Mouse (Mus musculus): ENCODE measurements at regions not wholly inside any gene's neighbourhood (a gene's known extent, or its start where the extent isn't known, plus 50 kb on each side); places are given as distances from the start of the nearest gene placed in this dataset.

DNA sequence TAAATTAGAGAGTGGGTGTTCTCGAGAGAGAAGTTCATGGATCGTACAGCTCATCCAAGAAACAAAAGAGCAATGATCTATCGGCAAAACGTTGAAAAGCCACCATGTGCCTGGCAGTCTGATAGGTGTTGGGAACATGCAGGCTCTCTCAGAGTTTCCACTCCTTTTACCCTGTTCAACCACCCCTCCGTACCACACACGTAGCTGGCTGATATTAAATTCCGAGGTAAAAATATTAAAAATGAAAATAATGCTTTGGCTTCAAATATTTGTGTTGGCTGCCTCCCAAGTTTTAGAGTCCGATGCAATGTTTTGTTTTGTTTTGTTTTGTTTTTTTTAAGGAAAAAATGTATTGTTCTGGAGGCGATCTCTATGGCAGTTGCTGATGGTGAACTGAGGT is 418.0 kb upstream of the Id4 start:
- ATAC-seq (ENCODE audit: insufficient number of reproducible peaks, low FRiP score, low TSS enrichment, low read depth), result no peak
- Histone ChIP-seq H3K4me3 (replicated peaks) (no peak overlapping the region), H3K4me1 (peaks cover 4% of the 10 kb centered on the region; the same call in 1 of the 2 replicates), H3K9me3 (replicated peaks) (no peaks in the 10 kb centered on the region), H3K27ac (replicated peaks) (no peak overlapping the region), H3K4me2 (replicated peaks) (no peak overlapping the region), H3K9ac (no peak overlapping the region), H3K27me3 (no peaks in the 10 kb centered on the region), H3K36me3 (no peaks in the 10 kb centered on the region)
- WGBS, result 56% methylated on average over 9 of the region's 9 CpGs

DNA sequence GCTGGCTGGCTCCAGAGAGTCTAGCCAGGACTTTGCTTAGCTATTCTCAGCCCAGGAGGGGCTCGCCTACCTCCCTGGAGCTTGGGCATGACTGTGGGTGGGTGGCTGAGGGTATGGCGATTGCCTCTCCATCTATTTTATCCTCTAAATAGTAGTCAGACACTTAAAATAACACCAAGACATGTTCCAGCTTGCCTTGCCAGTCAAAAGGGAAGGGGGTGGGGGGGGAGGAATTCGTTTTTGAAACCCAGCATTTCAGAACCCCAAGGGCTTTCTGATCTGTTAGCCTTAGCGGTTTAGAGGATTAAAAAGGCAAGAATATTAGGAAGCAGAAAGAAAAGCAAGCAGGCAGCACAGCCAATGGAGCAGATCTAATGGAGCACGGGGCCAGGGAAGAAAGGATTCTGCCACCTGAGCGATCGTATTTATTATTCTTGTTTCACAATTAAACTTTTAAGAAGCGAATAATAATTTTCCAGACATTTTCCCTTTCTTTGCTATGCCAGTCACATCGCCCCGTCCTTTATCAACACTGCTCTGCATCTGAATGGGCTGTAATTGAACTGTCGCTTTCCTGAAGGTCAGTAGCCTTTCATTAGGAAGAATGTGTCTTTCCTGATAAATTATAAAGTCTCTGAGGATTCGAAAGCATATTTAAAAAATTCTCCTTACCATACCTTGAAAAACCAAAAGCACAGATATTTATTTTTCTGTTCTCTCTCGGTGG is 417.3 kb upstream of the Id4 start:
- no peak overlapping the region; the same call in 1 of the 2 replicates for H3K4me2 ChIP-seq (replicated peaks)
- peaks cover 9% of the 10 kb centered on the region; the same call in 1 of the 2 replicates for H3K4me1 ChIP-seq
- no peak for ATAC-seq (ENCODE audit: insufficient number of reproducible peaks, low FRiP score, low TSS enrichment, low read depth)

DNA sequence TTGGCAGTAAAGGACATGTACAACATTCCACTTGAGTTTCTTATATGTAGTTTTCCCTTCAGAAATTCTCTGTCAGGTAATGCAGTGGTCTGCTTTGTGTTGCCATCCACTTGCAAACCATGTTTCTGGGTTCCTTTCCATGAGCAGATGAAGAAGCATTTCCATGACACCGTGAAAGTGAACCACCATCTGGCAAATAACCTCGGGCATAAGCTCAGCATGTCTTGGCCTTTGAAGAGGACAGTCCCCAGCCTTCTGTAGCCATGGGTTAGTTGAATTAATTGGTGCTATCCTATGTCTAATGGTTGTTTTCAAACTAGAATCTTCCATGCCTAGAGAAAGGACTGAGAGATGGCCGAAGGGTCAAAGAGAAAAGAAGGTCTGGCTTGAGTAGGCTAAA is 414.3 kb upstream of the Id4 start:
- H3K4me3 ChIP-seq (replicated peaks), result no peak overlapping the region
- H3K4me1 ChIP-seq, result peaks cover 10% of the 10 kb centered on the region; the same call in 1 of the 2 replicates
- no peaks in the 10 kb centered on the region for H3K27me3 ChIP-seq
- no peak overlapping the region for H3K9ac ChIP-seq
- H3K4me2 ChIP-seq (replicated peaks), result no peak overlapping the region
- no peaks in the 10 kb centered on the region for H3K36me3 ChIP-seq
- H3K9me3 ChIP-seq (replicated peaks), result no peaks in the 10 kb centered on the region
- H3K27ac ChIP-seq (replicated peaks), result no peak overlapping the region
- ATAC-seq (ENCODE audit: insufficient number of reproducible peaks, low FRiP score, low TSS enrichment, low read depth), result no peak
- WGBS, result 83% methylated on average over 3 of the region's 3 CpGs

More for the DNA sequence above, 417.3 kb upstream of the Id4 start:
- WGBS, result 52% methylated on average over 13 of the region's 13 CpGs
- H3K9me3 ChIP-seq (replicated peaks), result no peaks in the 10 kb centered on the region
- no peak overlapping the region for H3K4me3 ChIP-seq (replicated peaks)
- H3K27ac ChIP-seq (replicated peaks), result no peak overlapping the region
- H3K9ac ChIP-seq, result no peak overlapping the region
- H3K36me3 ChIP-seq, result no peaks in the 10 kb centered on the region
- no peaks in the 10 kb centered on the region for H3K27me3 ChIP-seq

DNA sequence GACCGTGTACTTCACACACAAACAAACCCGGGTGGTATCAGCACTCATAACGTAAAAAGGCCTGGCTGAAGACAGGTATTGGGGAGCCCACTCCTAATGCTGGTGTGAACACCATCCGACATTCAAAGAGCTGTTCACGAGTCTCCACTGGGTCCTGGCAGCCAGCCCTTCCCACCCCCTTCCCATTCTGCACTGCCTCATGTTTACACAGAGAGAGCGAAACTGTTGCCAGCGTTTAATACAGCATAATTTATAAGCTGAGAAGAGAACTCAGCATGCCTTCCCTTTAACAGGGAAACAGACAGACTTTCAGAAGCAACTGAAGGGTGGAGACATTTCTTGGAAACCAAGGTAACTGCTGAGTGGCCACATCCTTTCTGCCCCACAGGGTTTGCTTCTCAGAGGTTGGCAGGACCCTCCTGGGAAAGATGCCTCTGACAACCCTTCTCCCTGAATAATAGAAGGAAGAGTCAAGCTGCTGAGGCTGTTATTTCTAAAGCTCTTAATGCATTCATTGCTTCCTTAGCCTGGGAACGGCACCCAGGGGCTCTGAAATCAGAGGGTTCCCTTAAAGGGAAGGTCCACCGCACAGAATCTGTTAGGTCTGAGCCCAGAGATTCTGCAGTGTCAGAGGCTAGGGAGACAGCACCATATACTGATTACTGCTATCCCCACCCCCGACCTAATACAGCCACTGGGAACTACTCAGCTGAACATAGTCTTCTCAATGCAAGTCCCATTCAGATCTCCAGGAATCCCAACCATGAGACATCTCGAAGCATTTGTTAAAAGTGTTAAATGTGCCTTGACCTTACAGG is 412.4 kb upstream of the Id4 start:
- Histone ChIP-seq H3K27me3 (no peaks in the 10 kb centered on the region), H3K9ac (no peak overlapping the region), H3K4me2 (replicated peaks) (no peak overlapping the region), H3K9me3 (replicated peaks) (no peaks in the 10 kb centered on the region), H3K36me3 (no peaks in the 10 kb centered on the region), H3K4me3 (replicated peaks) (no peak overlapping the region), H3K27ac (replicated peaks) (no peak overlapping the region), H3K4me1 (0 out of 2 replicates have a peak, but pooled peaks cover 6% of the 10 kb centered on the region)
- 54% methylated on average over 11 of the region's 11 CpGs for WGBS
- no peak for ATAC-seq (ENCODE audit: insufficient number of reproducible peaks, low FRiP score, low TSS enrichment, low read depth)

DNA sequence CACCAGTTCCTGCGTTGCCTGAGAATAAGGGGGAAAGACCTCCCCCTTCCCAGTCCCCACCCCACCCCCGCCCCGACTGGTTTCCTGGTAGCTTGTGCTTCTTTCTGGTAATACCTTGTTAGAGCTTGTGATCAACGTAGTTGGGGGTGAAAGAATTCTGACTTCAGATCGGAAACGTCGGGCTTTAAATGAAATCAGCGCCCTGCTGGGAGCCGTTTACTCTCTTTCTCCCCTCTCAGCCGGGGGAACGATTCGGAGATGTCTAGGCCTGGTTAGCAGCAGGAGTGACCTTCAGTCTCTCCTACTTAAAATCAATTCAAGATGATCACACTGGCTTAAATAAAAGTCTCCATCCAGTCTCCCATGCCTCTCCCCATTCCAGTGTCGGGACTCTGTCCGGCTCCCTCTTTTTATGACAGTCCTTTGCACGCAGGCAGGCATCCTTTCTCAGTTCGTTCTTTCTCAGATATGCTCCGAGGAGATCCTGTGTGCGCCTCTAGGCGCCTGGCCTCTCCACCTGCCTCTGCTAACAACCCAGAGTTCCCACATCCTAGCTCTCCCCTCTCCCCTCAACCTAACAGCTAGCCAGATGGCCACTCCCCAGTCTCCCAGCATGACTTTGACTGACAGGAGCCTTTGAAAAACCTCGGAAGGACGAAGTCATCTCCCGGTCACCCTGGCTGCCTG is 405.5 kb upstream of the Id4 start:
- H3K4me1 ChIP-seq, result peaks cover 9% of the 10 kb centered on the region
- no peak overlapping the region for H3K9ac ChIP-seq
- H3K9me3 ChIP-seq (replicated peaks), result no peaks in the 10 kb centered on the region
- ATAC-seq (ENCODE audit: insufficient number of reproducible peaks, low FRiP score, low TSS enrichment, low read depth), result no peak
- no peak overlapping the region for H3K27ac ChIP-seq (replicated peaks)
- no peak overlapping the region for H3K4me3 ChIP-seq (replicated peaks)
- peak overlapping the region; percentile 30 for H3K4me2 ChIP-seq (replicated peaks)
- H3K36me3 ChIP-seq, result no peaks in the 10 kb centered on the region
- WGBS, result 6% methylated on average over 22 of the region's 22 CpGs
- no peaks in the 10 kb centered on the region for H3K27me3 ChIP-seq

DNA sequence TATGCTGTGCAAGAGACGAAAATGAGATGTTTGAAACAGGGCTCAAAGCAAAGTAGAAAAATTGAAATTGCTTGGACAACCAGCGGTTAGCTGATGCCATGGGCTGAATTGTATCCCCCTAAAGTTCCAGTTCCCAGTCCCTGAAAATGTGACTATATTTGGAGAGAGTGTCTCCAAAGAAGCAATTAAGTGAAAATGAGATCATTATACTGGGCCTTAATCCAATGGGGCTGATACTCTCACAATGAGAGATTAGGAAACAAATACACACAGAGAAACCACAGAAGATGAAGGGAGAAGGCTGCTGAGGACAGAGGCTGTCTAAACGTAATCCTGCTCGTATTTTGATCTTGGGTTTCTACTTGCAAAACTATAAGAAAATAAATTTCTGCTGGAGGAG is 402.1 kb upstream of the Id4 start:
- no peak overlapping the region for H3K9ac ChIP-seq
- no peaks in the 10 kb centered on the region for H3K9me3 ChIP-seq (replicated peaks)
- H3K4me3 ChIP-seq (replicated peaks), result no peak overlapping the region
- H3K27ac ChIP-seq (replicated peaks), result no peak overlapping the region
- no peak for ATAC-seq (ENCODE audit: insufficient number of reproducible peaks, low FRiP score, low TSS enrichment, low read depth)
- WGBS, result 78% methylated on average over 4 of the region's 4 CpGs
- H3K4me1 ChIP-seq, result peaks cover 9% of the 10 kb centered on the region
- H3K27me3 ChIP-seq, result no peaks in the 10 kb centered on the region
- no peak overlapping the region for H3K4me2 ChIP-seq (replicated peaks)
- H3K36me3 ChIP-seq, result no peaks in the 10 kb centered on the region

DNA sequence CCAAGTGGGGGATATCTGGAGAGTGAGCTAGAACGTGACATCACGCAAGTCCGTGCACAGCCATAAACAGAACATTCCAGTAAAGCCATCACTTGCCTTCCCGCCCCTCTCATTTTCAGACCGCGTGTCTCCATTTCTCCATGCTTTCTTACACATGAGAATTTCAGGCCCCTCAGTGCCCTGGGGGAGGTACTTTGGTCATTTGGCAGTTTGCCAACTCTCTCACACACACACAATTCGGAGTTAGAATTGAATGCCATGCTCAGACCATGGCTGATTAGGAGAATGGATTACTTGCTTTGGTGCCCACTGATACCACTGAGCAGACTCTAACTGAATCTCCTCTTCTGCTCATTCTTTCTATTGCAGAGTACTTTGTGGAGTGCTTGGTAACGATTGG is 400.7 kb upstream of the Id4 start:
- Histone ChIP-seq H3K27ac (replicated peaks) (no peak overlapping the region), H3K9ac (no peak overlapping the region), H3K36me3 (no peaks in the 10 kb centered on the region), H3K4me3 (replicated peaks) (no peak overlapping the region), H3K9me3 (replicated peaks) (no peaks in the 10 kb centered on the region), H3K4me1 (peaks cover 6% of the 10 kb centered on the region), H3K4me2 (replicated peaks) (no peak overlapping the region), H3K27me3 (no peaks in the 10 kb centered on the region)
- no peak for ATAC-seq (ENCODE audit: insufficient number of reproducible peaks, low FRiP score, low TSS enrichment, low read depth)
- 44% methylated on average over 8 of the region's 8 CpGs for WGBS

DNA sequence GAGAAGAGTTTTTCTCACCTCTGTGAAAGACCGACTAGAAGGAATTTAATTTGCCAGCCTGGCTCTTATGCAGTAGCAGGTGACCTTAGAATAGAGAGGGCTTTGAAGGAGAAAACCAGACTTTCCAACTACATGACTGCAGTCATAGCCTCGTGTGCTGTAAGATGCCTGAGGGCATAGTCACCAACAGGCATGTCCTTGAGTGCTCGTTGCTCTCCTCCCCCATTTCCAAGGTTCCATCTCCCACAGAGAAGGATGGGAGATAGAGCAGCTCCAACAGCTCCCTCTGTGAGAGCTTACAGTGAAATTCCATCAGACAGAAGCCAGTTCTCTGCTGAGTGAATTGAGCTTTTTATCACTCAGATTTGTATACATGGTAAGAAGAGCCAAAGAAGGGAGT is 398.1 kb upstream of the Id4 start:
- no peak; the same call in 1 of the 2 replicates for ATAC-seq (ENCODE audit: insufficient number of reproducible peaks, low FRiP score, low TSS enrichment, low read depth)
- Histone ChIP-seq H3K4me1 (no peaks in the 10 kb centered on the region; the same call in 1 of the 2 replicates), H3K27me3 (no peaks in the 10 kb centered on the region), H3K27ac (replicated peaks) (no peak overlapping the region), H3K4me2 (replicated peaks) (no peak overlapping the region), H3K4me3 (replicated peaks) (no peak overlapping the region), H3K36me3 (no peaks in the 10 kb centered on the region), H3K9ac (no peak overlapping the region), H3K9me3 (replicated peaks) (no peaks in the 10 kb centered on the region)
- WGBS, result 40% methylated on average over 3 of the region's 3 CpGs

DNA sequence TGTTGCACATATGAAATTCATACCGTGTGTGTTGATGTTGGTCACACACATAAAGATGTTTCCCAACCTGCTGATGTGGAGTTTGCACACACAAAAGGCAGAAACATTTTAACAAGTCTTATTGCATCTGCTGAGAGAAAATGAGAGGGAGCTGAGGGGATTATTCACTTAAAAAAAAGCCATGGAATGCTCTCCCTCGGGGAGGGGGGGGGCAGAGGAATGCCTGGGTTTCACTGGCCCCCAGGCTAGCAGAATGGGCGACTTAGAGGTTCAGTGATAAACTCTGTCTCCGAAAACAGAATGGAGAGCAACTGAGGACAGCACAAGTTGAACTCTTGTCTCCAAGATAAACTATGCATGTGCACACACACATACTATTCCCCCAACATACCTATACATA is 392.4 kb upstream of the Id4 start:
- H3K36me3 ChIP-seq, result no peaks in the 10 kb centered on the region
- H3K27ac ChIP-seq (replicated peaks), result no peak overlapping the region
- H3K4me1 ChIP-seq, result 0 out of 2 replicates have a peak, but pooled peaks cover 7% of the 10 kb centered on the region
- no peak overlapping the region for H3K4me2 ChIP-seq (replicated peaks)
- H3K9ac ChIP-seq, result no peak overlapping the region
- H3K9me3 ChIP-seq (replicated peaks), result no peaks in the 10 kb centered on the region
- no peak overlapping the region for H3K4me3 ChIP-seq (replicated peaks)
- no peak for ATAC-seq (ENCODE audit: insufficient number of reproducible peaks, low FRiP score, low TSS enrichment, low read depth)
- no peaks in the 10 kb centered on the region for H3K27me3 ChIP-seq
- WGBS, result 32% methylated on average over 4 of the region's 4 CpGs

DNA sequence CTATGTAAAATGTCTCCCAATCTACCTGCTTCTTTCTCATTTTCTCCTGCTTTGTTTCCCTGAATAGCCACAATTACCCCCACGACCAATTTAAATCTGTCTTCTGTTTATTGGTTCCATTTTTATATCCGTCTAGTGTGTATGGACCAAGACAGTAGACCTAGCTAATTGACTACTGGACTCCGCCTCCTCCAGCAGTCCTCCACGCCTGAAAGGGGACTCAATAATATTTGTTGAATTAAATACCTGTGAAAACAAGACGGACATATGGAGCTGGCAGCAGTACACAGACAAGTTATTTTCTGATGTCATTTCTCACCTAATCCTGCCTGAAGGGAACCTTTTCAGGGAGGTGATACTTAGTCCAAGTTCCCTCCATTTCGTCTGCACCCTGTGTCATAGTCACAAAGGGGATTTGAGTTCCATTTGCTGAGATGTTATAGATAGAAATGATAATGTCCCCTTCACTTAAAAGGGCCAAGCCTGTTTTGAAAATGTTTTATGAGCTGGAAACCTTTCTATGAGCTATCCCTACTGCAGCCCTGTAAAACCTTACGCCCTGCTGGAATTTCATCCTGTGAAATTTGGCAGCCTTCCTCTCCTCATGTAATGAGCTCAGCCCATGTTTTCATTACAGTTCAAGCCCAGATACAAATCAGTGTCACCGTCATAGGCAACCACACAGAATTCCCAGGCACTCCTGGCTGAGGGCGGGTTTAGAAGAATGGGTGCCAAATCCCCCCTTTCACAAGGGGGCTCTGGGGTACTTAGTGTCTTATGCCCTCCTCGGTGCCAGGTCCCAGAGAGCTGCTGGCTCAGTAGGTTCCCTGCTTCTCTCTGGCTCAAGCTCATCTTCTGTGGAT is 391.1 kb upstream of the Id4 start:
- WGBS, result 48% methylated on average over 10 of the region's 10 CpGs
- no peaks in the 10 kb centered on the region for H3K36me3 ChIP-seq
- no peak for ATAC-seq (ENCODE audit: insufficient number of reproducible peaks, low FRiP score, low TSS enrichment, low read depth)

More for the DNA sequence above, 391.1 kb upstream of the Id4 start:
- no peak overlapping the region for H3K9ac ChIP-seq
- 0 out of 2 replicates have a peak, but pooled peaks cover 7% of the 10 kb centered on the region for H3K4me1 ChIP-seq
- H3K4me2 ChIP-seq (replicated peaks), result no peak overlapping the region
- H3K9me3 ChIP-seq (replicated peaks), result no peaks in the 10 kb centered on the region
- no peak overlapping the region for H3K4me3 ChIP-seq (replicated peaks)
- no peak overlapping the region for H3K27ac ChIP-seq (replicated peaks)
- no peaks in the 10 kb centered on the region for H3K27me3 ChIP-seq
